Mouse (Mus musculus): ENCODE data around the gene Tm2d3. TPM values are rescaled to one million over a fixed set of nuclear protein-coding genes. Genes with fewer than 3 reads are reported as not detected.

Tm2d3 gene
- total and polyA plus RNA-seq, 2 experiments = 94.3 to 101 TPM

DNA sequence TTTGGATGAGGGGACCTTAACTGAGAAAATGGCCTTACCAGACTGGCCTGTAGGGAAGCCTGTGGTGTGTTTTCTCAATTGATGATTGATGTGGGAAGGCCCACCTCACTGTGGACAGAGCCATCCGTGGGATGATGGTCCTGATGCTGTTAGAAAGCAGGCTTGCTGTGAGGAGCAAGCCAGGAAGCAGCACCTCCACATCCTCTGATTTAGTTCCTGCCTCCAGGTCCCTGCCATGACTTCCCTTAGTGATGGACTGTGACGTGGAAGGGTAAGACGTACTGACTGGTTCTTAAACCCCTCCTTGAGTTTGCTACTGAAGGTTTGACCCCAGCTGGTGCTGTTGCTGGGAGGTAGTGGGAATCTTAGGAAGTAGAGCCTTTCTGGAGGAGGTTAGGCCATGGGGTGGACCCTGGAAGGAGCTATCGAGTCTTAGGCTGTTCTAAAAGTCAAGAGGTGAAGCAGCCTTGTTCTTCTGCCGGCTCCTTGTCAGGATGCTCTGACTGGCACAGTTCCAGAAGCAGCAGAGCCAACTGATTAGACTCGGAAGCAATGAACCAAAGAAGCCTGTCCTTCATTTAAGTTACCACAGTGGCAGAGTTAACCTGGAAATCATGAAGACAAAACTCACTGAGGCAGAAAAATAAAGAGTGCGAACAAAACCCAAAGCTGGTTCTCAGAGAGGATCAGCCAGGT, 11.9 kb upstream of the Tm2d3 start:
- WGBS = 78% methylated on average over 7 of the region's 7 CpGs
- no peak overlapping the region for H3K4me3 ChIP-seq (ENCODE audit: insufficient read depth, low read depth, low read length)
- TF ChIP-seq POLR2A (IDR thresholded peaks at IDR 0.05; ENCODE audit: extremely low read depth, insufficient read depth, low read length) = no peak
- TF ChIP-seq CTCF (IDR thresholded peaks at IDR 0.05; ENCODE audit: low read depth, low read length) = no peak
- no peaks in the 10 kb centered on the region for H3K27me3 ChIP-seq (ENCODE audit: control insufficient read depth, insufficient read depth, low read length)
- no peak overlapping the region for H3K9ac ChIP-seq (ENCODE audit: low read depth, low read length)
- H3K79me2 ChIP-seq (ENCODE audit: control insufficient read depth, insufficient read depth, low read length) = no peaks in the 10 kb centered on the region
- no peak overlapping the region for H3K27ac ChIP-seq (replicated peaks; ENCODE audit: insufficient read depth, low read depth, low read length)
- no peaks in the 10 kb centered on the region for H3K4me1 ChIP-seq (ENCODE audit: control insufficient read depth, insufficient read depth, low read length)
- DNase-seq (ENCODE audit: extremely low read depth, low read depth, low spot score) = no peak
- H3K36me3 ChIP-seq (ENCODE audit: control insufficient read depth, insufficient read depth, low read length) = peaks cover 3% of the 10 kb centered on the region; the same call in 1 of the 2 replicates

DNA sequence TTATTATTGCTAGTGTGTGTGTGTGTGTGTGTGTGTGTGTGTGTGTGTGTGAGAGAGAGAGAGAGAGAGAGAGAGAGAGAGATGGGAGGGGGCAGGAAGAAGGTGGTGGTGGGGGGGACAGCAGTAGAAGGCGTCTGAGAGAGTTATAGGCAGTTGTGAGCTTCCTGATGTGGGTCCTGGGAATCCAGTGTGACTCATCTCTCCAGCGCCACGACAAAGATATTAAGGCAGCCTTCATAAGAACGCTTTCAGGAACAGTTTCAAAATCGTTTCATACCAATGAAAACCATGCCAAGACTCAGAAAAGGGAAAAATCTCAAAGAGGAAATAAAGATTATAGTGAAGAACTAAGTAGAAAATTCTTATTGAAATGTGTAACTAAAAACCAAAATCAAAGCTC, 9.8 kb upstream of the Tm2d3 start:
- no peak overlapping the region for H3K27ac ChIP-seq (replicated peaks; ENCODE audit: insufficient read depth, low read depth, low read length)
- H3K9ac ChIP-seq (ENCODE audit: low read depth, low read length) = no peak overlapping the region
- 67% methylated on average over 5 of the region's 5 CpGs for WGBS
- no peak overlapping the region for H3K4me3 ChIP-seq (ENCODE audit: insufficient read depth, low read depth, low read length)
- no peak for DNase-seq (ENCODE audit: extremely low read depth, low read depth, low spot score)
- no peaks in the 10 kb centered on the region for H3K79me2 ChIP-seq (ENCODE audit: control insufficient read depth, insufficient read depth, low read length)
- no peak for TF ChIP-seq CTCF (IDR thresholded peaks at IDR 0.05; ENCODE audit: low read depth, low read length)
- no peak for TF ChIP-seq POLR2A (IDR thresholded peaks at IDR 0.05; ENCODE audit: extremely low read depth, insufficient read depth, low read length)
- H3K4me1 ChIP-seq (ENCODE audit: control insufficient read depth, insufficient read depth, low read length) = no peaks in the 10 kb centered on the region
- no peaks in the 10 kb centered on the region for H3K27me3 ChIP-seq (ENCODE audit: control insufficient read depth, insufficient read depth, low read length)
- peaks cover 3% of the 10 kb centered on the region; the same call in 1 of the 2 replicates for H3K36me3 ChIP-seq (ENCODE audit: control insufficient read depth, insufficient read depth, low read length)

DNA sequence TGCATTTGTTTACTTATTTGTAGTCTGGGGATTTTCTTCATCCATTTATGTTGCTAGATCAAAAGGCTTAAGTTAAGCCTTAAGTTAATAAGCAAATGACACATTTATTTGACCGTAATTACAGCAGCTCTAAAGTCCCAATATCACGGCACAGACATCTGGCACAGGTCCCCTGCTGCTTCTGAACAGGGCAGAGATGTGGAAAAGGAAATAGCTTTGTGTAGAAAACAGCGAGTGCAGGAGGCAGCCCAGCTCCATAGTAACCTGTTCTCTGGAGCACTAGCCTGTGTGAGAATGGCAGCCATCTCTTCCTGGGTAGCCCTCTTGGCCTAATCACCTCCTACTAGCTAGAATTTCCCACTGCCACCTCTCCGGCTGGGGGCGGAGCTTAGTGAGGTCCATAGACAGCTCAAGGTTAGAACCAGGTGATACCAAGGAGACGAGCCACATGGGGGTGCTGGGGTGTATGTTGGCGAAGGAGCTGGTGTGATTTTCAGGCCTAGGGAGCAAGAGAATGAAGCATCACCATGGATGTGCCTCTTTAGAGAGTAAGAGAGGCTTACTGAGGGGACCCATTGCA, 6.6 kb upstream of the Tm2d3 start:
- H3K9ac ChIP-seq (ENCODE audit: low read depth, low read length) = no peak overlapping the region
- H3K36me3 ChIP-seq (ENCODE audit: control insufficient read depth, insufficient read depth, low read length) = peaks cover 3% of the 10 kb centered on the region
- H3K27ac ChIP-seq (replicated peaks; ENCODE audit: insufficient read depth, low read depth, low read length) = no peak overlapping the region
- H3K79me2 ChIP-seq (ENCODE audit: control insufficient read depth, insufficient read depth, low read length) = no peaks in the 10 kb centered on the region
- 92% methylated on average over 7 of the region's 7 CpGs for WGBS
- H3K4me3 ChIP-seq (ENCODE audit: insufficient read depth, low read depth, low read length) = no peak overlapping the region
- no peaks in the 10 kb centered on the region for H3K27me3 ChIP-seq (ENCODE audit: control insufficient read depth, insufficient read depth, low read length)
- no peaks in the 10 kb centered on the region for H3K4me1 ChIP-seq (ENCODE audit: control insufficient read depth, insufficient read depth, low read length)
- no peak for DNase-seq (ENCODE audit: extremely low read depth, low read depth, low spot score)
- TF ChIP-seq CTCF (IDR thresholded peaks at IDR 0.05; ENCODE audit: low read depth, low read length) (no peak), POLR2A (IDR thresholded peaks at IDR 0.05; ENCODE audit: extremely low read depth, insufficient read depth, low read length) (no peak)

DNA sequence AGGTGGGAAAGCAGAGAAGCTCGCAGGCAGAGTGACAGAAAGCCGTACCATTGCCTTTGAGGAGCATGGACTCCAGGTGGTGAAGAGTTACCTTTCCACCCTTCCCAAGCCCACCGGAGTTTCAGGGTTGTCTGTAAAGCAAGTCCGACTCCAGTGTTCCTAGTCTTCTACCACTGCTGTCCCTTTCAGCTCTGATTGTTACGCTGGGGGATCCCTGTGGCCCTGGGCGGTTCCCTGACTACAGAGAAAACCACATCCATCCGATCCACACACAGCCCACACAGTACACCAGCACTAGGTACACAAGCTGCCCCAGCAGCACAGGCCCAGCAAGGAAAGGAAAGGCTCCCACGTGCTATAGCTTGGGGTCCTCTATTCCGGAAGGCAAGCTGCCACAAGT, 4.3 kb upstream of the Tm2d3 start:
- no peak overlapping the region for H3K27ac ChIP-seq (replicated peaks; ENCODE audit: insufficient read depth, low read depth, low read length)
- DNase-seq (ENCODE audit: extremely low read depth, low read depth, low spot score) = no peak
- 96% methylated on average over 9 of the region's 9 CpGs for WGBS
- H3K4me3 ChIP-seq (ENCODE audit: insufficient read depth, low read depth, low read length) = no peak overlapping the region
- H3K27me3 ChIP-seq (ENCODE audit: control insufficient read depth, insufficient read depth, low read length) = no peaks in the 10 kb centered on the region
- H3K79me2 ChIP-seq (ENCODE audit: control insufficient read depth, insufficient read depth, low read length) = no peaks in the 10 kb centered on the region
- peaks cover 3% of the 10 kb centered on the region for H3K36me3 ChIP-seq (ENCODE audit: control insufficient read depth, insufficient read depth, low read length)
- no peaks in the 10 kb centered on the region for H3K4me1 ChIP-seq (ENCODE audit: control insufficient read depth, insufficient read depth, low read length)
- H3K9ac ChIP-seq (ENCODE audit: low read depth, low read length) = no peak overlapping the region
- TF ChIP-seq POLR2A (IDR thresholded peaks at IDR 0.05; ENCODE audit: extremely low read depth, insufficient read depth, low read length) = no peak
- no peak for TF ChIP-seq CTCF (IDR thresholded peaks at IDR 0.05; ENCODE audit: low read depth, low read length)

DNA sequence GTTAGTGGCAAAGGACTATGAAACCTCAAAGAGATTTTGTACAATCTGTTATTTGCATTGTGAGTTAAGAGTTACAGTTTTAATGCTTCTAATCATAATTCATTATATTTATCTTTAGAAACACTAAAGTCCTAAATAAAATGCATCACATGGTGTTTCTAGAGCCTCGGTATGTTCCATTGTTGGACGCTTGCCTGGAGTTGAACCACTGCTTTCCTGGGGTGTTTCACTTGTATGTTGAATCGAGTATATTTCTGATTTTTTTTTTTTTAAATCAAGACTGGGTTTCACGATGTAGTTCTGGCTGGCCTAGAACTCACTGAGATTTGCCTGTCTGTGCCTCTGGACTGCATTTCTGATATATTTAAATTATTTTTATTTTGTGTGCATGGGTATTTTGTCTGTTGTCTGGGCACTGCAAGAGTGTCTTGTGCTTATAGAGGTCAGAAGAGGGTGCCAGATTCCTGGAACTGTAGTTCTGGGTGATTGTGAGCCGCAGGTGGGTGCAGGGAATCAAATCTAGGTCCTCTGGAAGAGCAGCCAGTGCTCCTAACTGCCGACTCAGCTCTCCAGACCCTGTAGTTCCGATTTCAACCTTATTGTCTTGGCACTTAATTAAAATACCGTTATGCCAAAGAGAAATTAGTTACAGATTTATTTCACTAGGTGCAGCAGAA, 1.1 kb downstream of the Tm2d3 start:
- no peak overlapping the region for H3K27ac ChIP-seq (replicated peaks; ENCODE audit: insufficient read depth, low read depth, low read length)
- H3K4me3 ChIP-seq (ENCODE audit: insufficient read depth, low read depth, low read length) = no peak overlapping the region
- 89% methylated on average over 8 of the region's 8 CpGs for WGBS
- H3K9ac ChIP-seq (ENCODE audit: low read depth, low read length) = no peak overlapping the region
- TF ChIP-seq POLR2A (IDR thresholded peaks at IDR 0.05; ENCODE audit: extremely low read depth, insufficient read depth, low read length) (no peak), CTCF (IDR thresholded peaks at IDR 0.05; ENCODE audit: low read depth, low read length) (no peak)
- no peak for DNase-seq (ENCODE audit: extremely low read depth, low read depth, low spot score)
- no peaks in the 10 kb centered on the region for H3K27me3 ChIP-seq (ENCODE audit: control insufficient read depth, insufficient read depth, low read length)
- peaks cover 3% of the 10 kb centered on the region; the same call in 1 of the 2 replicates for H3K36me3 ChIP-seq (ENCODE audit: control insufficient read depth, insufficient read depth, low read length)
- H3K79me2 ChIP-seq (ENCODE audit: control insufficient read depth, insufficient read depth, low read length) = no peaks in the 10 kb centered on the region
- H3K4me1 ChIP-seq (ENCODE audit: control insufficient read depth, insufficient read depth, low read length) = 0 out of 2 replicates have a peak, but pooled peaks cover 3% of the 10 kb centered on the region

All from liver, adult 2 months (tissue).